ENCODE assay signal across 10 mouse cellular contexts in genomic region chr3:20985682-20986376, GRCm38 (mm10).
A peak's percentile ranks its signal among the peaks of the same experiment; 100 is the strongest.
DNase-seq lines count a peak whose midpoint lies in the region; ATAC-seq lines count a peak whose summit lies in the region.
"Had no signal": no experiment of that assay in that cellular context is flagged by ENCODE, and none has a peak within 500 bp of the region (broad histone marks: within the 10 kb centered on the region; RNA-seq: fewer than 3 reads in every experiment).

No protein-coding gene starts in this region.

- H3K27me3 ChIP-seq in hindbrain, embryonic 13.5 days = no peaks in the 10 kb centered on the region
- H3K27me3 ChIP-seq in limb, embryonic 13.5 days = no peaks in the 10 kb centered on the region
- no peaks in the 10 kb centered on the region for H3K27me3 ChIP-seq in intestine, embryonic 15.5 days (replicated peaks)
- H3K27me3 ChIP-seq: embryonic facial prominence, embryonic 12.5 days; limb, embryonic 15.5 days had no signal

- peak overlapping the region; percentile 65 for H3K27ac ChIP-seq in hindbrain, embryonic 13.5 days
- no peak overlapping the region for H3K27ac ChIP-seq in limb, embryonic 13.5 days
- H3K27ac ChIP-seq in intestine, embryonic 15.5 days = no peak overlapping the region
- H3K27ac ChIP-seq: embryonic facial prominence, embryonic 12.5 days; limb, embryonic 15.5 days had no signal

- DNase-seq in kidney, adult 11 months = peak; percentile 3
- no peak for DNase-seq in kidney, postnatal 4 days
- DNase-seq in cerebellum, adult 18-20 months = peak; percentile 61 to 63
- no peak for DNase-seq in ovary, adult 18-20 months (ENCODE audit: low spot score)
- no peak for DNase-seq in gastrocnemius, adult 8-10 months (ENCODE audit: low spot score in 2 of 2)

- H3K9me3 ChIP-seq in hindbrain, embryonic 13.5 days = no peaks in the 10 kb centered on the region
- H3K9me3 ChIP-seq in limb, embryonic 13.5 days = no peaks in the 10 kb centered on the region
- H3K9me3 ChIP-seq in intestine, embryonic 15.5 days = no peaks in the 10 kb centered on the region
- H3K9me3 ChIP-seq: embryonic facial prominence, embryonic 12.5 days; limb, embryonic 15.5 days had no signal

- 36% methylated on average over 4 of the region's 4 CpGs for WGBS in hindbrain, embryonic 13.5 days
- 37% methylated on average over 4 of the region's 4 CpGs for WGBS in limb, embryonic 13.5 days
- 62% methylated on average over 4 of the region's 4 CpGs for WGBS in intestine, embryonic 15.5 days

- H3K36me3 ChIP-seq in hindbrain, embryonic 13.5 days = no peaks in the 10 kb centered on the region
- no peaks in the 10 kb centered on the region for H3K36me3 ChIP-seq in limb, embryonic 13.5 days
- H3K36me3 ChIP-seq in intestine, embryonic 15.5 days = no peaks in the 10 kb centered on the region
- H3K36me3 ChIP-seq: embryonic facial prominence, embryonic 12.5 days; limb, embryonic 15.5 days had no signal

- ATAC-seq in hindbrain, embryonic 13.5 days (ENCODE audit: low FRiP score) = peak; percentile 68; the same call in 1 of the 2 replicates
- ATAC-seq in limb, embryonic 13.5 days (ENCODE audit: low FRiP score, low read depth) = peak; percentile 61; the same call in 1 of the 2 replicates
- no peak for ATAC-seq in intestine, embryonic 15.5 days

- peaks cover 29% of the 10 kb centered on the region for H3K4me1 ChIP-seq in hindbrain, embryonic 13.5 days (replicated peaks)
- peaks cover 25% of the 10 kb centered on the region for H3K4me1 ChIP-seq in limb, embryonic 13.5 days
- H3K4me1 ChIP-seq in intestine, embryonic 15.5 days (replicated peaks) = 0 out of 2 replicates have a peak, but pooled peaks cover 4% of the 10 kb centered on the region

- peak overlapping the region; percentile 11; the same call in 1 of the 2 replicates for H3K4me2 ChIP-seq in hindbrain, embryonic 13.5 days
- H3K4me2 ChIP-seq in limb, embryonic 13.5 days (replicated peaks) = peak overlapping the region; percentile 14; the same call in 1 of the 2 replicates
- no peak overlapping the region for H3K4me2 ChIP-seq in intestine, embryonic 15.5 days (replicated peaks)
- H3K4me2 ChIP-seq: embryonic facial prominence, embryonic 12.5 days; limb, embryonic 15.5 days had no signal

- H3K4me3 ChIP-seq in hindbrain, embryonic 13.5 days = no peak overlapping the region
- H3K4me3 ChIP-seq in limb, embryonic 13.5 days = no peak overlapping the region
- H3K4me3 ChIP-seq in intestine, embryonic 15.5 days (replicated peaks) = no peak overlapping the region
- H3K4me3 ChIP-seq: embryonic facial prominence, embryonic 12.5 days; limb, embryonic 15.5 days had no signal

- no peak overlapping the region for H3K9ac ChIP-seq in hindbrain, embryonic 13.5 days
- no peak overlapping the region for H3K9ac ChIP-seq in limb, embryonic 13.5 days
- no peak overlapping the region for H3K9ac ChIP-seq in intestine, embryonic 15.5 days
- H3K9ac ChIP-seq: embryonic facial prominence, embryonic 12.5 days; limb, embryonic 15.5 days had no signal

Comparison
In these comparisons a context has a peak if more than half of its experiments do, and no peak if none do; other contexts are left out.
1. DNase-seq: peak in kidney, adult 11 months (single experiment) and cerebellum, adult 18-20 months (2 of 2); none in kidney, postnatal 4 days (0 of 2), ovary, adult 18-20 months (single experiment) and gastrocnemius, adult 8-10 months (0 of 2).